Mouse (Mus musculus) heart, adult 2 months (tissue): ENCODE measurements around the gene Mstn.

Experiments used
- CTCF ChIP-seq: fragments of 200-600 bp; IDR thresholded peaks from 2 replicates; pipeline ENCODE4 v1.8.1; 2022; ENCODE audit warnings: antibody characterized with exemption, mild to moderate bottlenecking, moderate library complexity
- POLR2A ChIP-seq: fragments of 200-500 bp; IDR thresholded peaks from 2 replicates; pipeline ENCODE4 v1.6.1; 2011; ENCODE audit warnings: mild to moderate bottlenecking, low read depth, low read length, control low read depth; ENCODE audit not compliant: insufficient read depth

DNA sequence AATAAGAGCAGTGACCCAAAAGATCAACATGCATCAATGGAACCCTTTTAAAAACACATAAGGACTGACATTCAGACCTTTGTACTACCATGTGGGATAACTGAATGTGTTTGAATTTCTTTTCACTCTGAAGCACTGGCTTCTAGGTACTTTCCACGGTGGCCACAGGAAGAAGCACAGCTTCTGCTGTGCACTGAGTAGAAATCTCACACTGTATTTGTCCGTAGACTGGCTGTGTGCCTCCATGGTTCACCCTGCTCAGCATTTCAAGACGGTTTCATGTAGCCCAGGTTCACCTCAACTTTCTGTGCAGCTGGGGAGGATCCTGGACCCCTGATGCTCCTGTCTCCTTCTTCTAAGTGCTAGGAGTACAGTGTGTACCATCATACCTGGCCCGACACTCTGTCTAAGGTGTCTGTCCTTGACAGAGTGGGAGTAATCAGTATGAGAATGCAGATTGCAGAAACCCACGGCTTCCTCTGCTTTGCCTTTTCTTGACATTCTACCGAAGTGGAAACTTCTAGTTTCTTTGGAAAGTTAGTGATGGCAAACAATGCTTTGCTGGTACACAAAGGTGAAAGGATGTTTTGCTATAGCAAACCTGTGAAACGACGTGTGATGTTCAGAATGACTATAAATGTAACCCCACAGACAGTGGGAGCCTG is 11.5 kb upstream of the Mstn start:
- TF ChIP-seq POLR2A (no peak), CTCF (no peak)
